Mouse (Mus musculus) forebrain, embryonic 10.5 days (tissue): Measurements from ENCODE around the gene Mrps5. TPM values are rescaled to one million over a fixed set of nuclear protein-coding genes. Genes with fewer than 3 reads are reported as not detected.

Experiments used
- DNase-seq: peaks from one replicate; pipeline ENCODE4 v3.0.0-alpha.2; 2017; ENCODE audit warnings: low spot score; ENCODE audit errors: extremely low spot score
- H3K27ac ChIP-seq: fragments of 300-500 bp; sonication (generic); 2 replicates; pipeline ENCODE4 v1.5.1; 2016; ENCODE audit warnings: mild to moderate bottlenecking
- H3K27me3 ChIP-seq: fragments of 300-500 bp; sonication (generic); 2 replicates; pipeline ENCODE4 v1.6.1; 2016; ENCODE audit warnings: mild to moderate bottlenecking; ENCODE audit not compliant: poor library complexity, severe bottlenecking
- H3K36me3 ChIP-seq: fragments of 300-500 bp; sonication (generic); replicated peaks from 2 replicates; pipeline ENCODE4 v1.6.1; 2016; ENCODE audit warnings: mild to moderate bottlenecking, moderate library complexity
- H3K4me1 ChIP-seq: fragments of 300-500 bp; sonication (generic); 2 replicates; pipeline ENCODE4 v1.6.1; 2016
- H3K4me3 ChIP-seq: fragments of 300-500 bp; sonication (generic); 2 replicates; pipeline ENCODE4 v1.5.1; 2016; ENCODE audit warnings: mild to moderate bottlenecking, moderate library complexity
- H3K9me3 ChIP-seq: fragments of 300-500 bp; sonication (generic); 2 replicates; pipeline ENCODE4 v1.6.1; 2016; ENCODE audit warnings: mild to moderate bottlenecking, moderate library complexity
- whole genome bisulfite sequencing: fragments of 180-500 bp; shearing (Covaris S2); methylation state at CpG from one replicate; pipeline ENCODE4 v1.1.7; 2016; 5-methylcytosine and 5-hydroxymethylcytosine counted together
- polyA plus RNA-seq: library from polyadenylated mRNA; unstranded; fragments of >200 nt; fragmentation: Nextera tagmentation; extraction: Ambion mirVana; gene quantifications from 2 replicates; pipeline ENCODE4 v1.2.1, GENCODE M21; 2016

The Mrps5 gene
- polyA plus RNA-seq, 1 experiment from 2014 or later, result 188 TPM

GRCm38 (mm10) chr2:127627354-127627753, 40.3 kb downstream of the Mrps5 start:
- 56% methylated on average over 6 of the region's 6 CpGs for WGBS
- H3K4me3 ChIP-seq, result no peak overlapping the region
- peaks cover 8% of the 10 kb centered on the region for H3K4me1 ChIP-seq
- H3K9me3 ChIP-seq, result no peaks in the 10 kb centered on the region
- H3K36me3 ChIP-seq, result no peaks in the 10 kb centered on the region
- H3K27me3 ChIP-seq, result no peaks in the 10 kb centered on the region
- peak overlapping the region; percentile 44; the same call in 1 of the 2 replicates for H3K27ac ChIP-seq
- no peak for DNase-seq

DNA sequence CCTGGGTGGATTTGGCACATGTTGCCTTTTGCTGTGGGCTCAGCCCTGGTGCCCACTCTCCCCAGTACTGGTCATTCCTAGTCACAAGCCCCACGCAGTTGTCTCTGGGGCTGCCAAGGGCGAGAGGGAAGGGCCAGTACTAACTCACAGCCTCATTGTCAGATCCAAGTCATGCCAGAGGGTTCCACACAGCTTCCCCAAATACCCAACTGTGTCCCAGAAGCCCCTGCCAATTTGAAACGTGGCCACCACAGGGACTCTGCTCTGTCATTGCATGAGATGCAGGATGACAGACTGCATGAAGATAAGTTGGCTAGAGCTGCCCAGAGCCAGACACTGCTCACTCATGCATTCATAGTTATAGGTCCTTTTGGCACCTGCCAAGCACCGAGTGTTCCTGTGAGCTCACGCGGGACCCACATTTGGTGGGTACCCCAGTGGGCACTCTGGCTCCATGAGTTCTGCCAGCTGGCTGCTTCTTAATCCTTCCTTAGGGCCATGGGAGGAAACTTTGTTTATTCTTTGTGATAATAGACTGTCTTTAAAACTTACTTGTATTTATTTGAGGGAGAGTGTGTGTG, 41.1 kb downstream of the Mrps5 start:
- Histone ChIP-seq H3K4me1 (peaks cover 8% of the 10 kb centered on the region), H3K27ac (no peak overlapping the region), H3K4me3 (no peak overlapping the region), H3K9me3 (no peaks in the 10 kb centered on the region), H3K27me3 (no peaks in the 10 kb centered on the region), H3K36me3 (no peaks in the 10 kb centered on the region)
- 82% methylated on average over 6 of the region's 6 CpGs for WGBS
- DNase-seq, result no peak

DNA sequence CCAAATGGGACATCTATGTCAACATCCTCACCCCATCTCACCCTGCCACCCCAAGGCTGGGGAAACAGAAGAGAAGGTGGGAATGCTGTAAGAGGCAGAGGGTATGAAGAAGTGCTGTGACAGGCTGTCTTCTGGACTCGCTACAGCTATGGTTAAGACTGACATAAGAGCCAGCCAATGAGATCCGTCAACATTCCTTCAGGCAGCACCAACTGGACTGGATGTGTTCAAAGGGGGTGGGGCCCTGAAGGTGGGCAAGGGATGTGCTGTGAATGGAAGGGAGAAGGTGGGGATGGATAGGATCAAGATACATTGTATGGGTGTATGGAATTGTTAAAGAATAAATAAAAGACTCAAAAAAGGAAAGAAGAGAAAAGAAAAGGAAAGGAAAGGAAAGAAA, 45.6 kb downstream of the Mrps5 start:
- H3K4me3 ChIP-seq, result no peak overlapping the region
- H3K9me3 ChIP-seq, result no peaks in the 10 kb centered on the region
- no peak for DNase-seq
- H3K4me1 ChIP-seq, result peaks cover 1% of the 10 kb centered on the region; the same call in 1 of the 2 replicates
- H3K36me3 ChIP-seq, result no peaks in the 10 kb centered on the region
- 67% methylated on average over 2 of the region's 2 CpGs for WGBS
- H3K27ac ChIP-seq, result no peak overlapping the region
- H3K27me3 ChIP-seq, result no peaks in the 10 kb centered on the region

- Histone ChIP-seq H3K36me3 (no peaks in the 10 kb centered on the region), H3K27me3 (no peaks in the 10 kb centered on the region), H3K27ac (no peak overlapping the region), H3K4me1 (no peaks in the 10 kb centered on the region), H3K9me3 (no peaks in the 10 kb centered on the region), H3K4me3 (no peak overlapping the region)
- 75% methylated on average over 6 of the region's 6 CpGs for WGBS
- DNase-seq, result no peak
Observed at GRCm38 (mm10) chr2:127635581-127635980, 48.6 kb downstream of the Mrps5 start.

DNA sequence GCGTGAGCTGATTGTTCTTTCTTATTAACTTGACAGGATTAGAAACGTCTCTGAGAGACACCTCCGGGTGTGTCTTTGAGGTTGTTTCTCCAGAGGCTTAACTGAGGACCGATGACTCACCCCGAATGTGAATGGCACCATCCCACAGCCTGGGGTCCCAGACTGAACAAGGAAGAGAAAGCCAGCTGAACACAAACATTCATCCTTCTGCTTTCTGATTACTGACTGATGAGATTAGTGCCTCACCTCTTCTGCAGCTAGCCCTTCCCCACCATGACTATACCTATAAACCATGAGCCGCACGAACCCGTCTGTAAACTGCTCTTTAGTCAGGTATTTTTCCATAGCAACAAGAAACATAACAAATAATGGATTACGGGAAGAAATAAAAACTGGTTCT, 52.0 kb downstream of the Mrps5 start:
- H3K9me3 ChIP-seq, result no peaks in the 10 kb centered on the region
- 72% methylated on average over 9 of the region's 9 CpGs for WGBS
- no peak for DNase-seq
- H3K27ac ChIP-seq, result no peak overlapping the region
- H3K27me3 ChIP-seq, result no peaks in the 10 kb centered on the region
- H3K4me3 ChIP-seq, result no peak overlapping the region
- no peaks in the 10 kb centered on the region for H3K36me3 ChIP-seq
- peaks cover 5% of the 10 kb centered on the region; the same call in 1 of the 2 replicates for H3K4me1 ChIP-seq

DNA sequence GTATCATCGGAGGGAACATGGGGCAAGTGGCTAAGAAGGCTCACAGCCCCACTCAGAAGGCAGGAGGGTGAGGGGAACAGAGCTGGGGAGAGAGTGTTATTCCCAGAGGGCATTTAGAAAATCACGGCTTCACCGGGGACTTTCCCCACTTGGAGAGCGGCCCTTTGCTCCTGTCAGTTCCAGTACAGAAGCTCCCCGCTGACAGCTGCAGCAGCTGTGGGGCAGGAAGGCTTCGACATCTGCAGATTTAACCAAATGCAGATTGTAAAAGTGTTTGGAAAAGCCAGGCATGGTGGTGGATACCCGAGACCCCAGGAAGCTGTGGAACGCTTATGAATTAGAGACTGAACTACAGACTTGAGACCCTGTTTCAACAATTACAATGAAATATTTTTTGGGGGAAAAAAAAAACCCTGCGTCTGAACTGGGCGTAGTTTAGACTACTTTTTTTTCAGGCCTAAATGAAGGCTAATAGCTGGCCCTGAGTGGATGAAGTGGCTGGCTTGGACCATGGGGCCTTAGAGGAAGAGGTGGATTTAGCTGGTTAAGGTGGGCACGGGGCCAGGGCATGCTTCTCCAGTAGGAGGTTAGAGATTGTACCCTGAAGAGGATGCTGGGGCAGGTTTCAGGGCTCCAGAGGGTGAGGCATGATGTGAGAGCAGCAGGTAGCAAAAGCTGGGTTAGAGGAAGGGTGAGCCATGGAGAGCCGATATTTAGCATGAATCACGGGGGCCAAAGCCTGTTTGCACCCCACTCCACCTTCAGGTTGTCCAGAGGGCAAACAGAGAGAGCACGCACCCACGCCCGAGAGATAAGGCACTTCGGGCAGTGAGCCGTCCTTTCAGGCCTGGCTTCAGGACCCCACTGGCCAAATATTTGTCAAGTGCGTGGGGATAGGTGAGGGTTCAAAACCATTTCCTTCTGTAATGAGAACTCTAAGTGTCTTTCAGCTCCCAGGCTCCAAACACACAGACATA, 57.0 kb downstream of the Mrps5 start:
- no peak for DNase-seq
- H3K27ac ChIP-seq, result no peak overlapping the region
- H3K36me3 ChIP-seq, result no peaks in the 10 kb centered on the region
- peaks cover 5% of the 10 kb centered on the region; the same call in 1 of the 2 replicates for H3K4me1 ChIP-seq
- 73% methylated on average over 19 of the region's 19 CpGs for WGBS
- H3K27me3 ChIP-seq, result no peaks in the 10 kb centered on the region
- H3K9me3 ChIP-seq, result no peaks in the 10 kb centered on the region
- H3K4me3 ChIP-seq, result no peak overlapping the region

- H3K27ac ChIP-seq, result no peak overlapping the region
- peaks cover 6% of the 10 kb centered on the region; the same call in 1 of the 2 replicates for H3K27me3 ChIP-seq
- H3K36me3 ChIP-seq, result no peaks in the 10 kb centered on the region
- H3K4me1 ChIP-seq, result peaks cover 5% of the 10 kb centered on the region; the same call in 1 of the 2 replicates
- DNase-seq, result no peak
- no peaks in the 10 kb centered on the region for H3K9me3 ChIP-seq
- no peak overlapping the region for H3K4me3 ChIP-seq
- 86% methylated on average over 5 of the region's 5 CpGs for WGBS
Observed at GRCm38 (mm10) chr2:127646875-127647274, 59.9 kb downstream of the Mrps5 start.

GRCm38 (mm10) chr2:127648145-127648544, 61.1 kb downstream of the Mrps5 start:
- Histone ChIP-seq H3K4me1 (peaks cover 5% of the 10 kb centered on the region; the same call in 1 of the 2 replicates), H3K36me3 (no peaks in the 10 kb centered on the region), H3K27me3 (peaks cover 19% of the 10 kb centered on the region), H3K9me3 (no peaks in the 10 kb centered on the region), H3K27ac (no peak overlapping the region), H3K4me3 (no peak overlapping the region)
- 91% methylated on average over 6 of the region's 6 CpGs for WGBS
- DNase-seq, result no peak

GRCm38 (mm10) chr2:127649921-127650320, 62.9 kb downstream of the Mrps5 start:
- Histone ChIP-seq H3K27me3 (peaks cover 36% of the 10 kb centered on the region), H3K4me3 (no peak overlapping the region), H3K9me3 (no peaks in the 10 kb centered on the region), H3K36me3 (no peaks in the 10 kb centered on the region), H3K27ac (no peak overlapping the region), H3K4me1 (no peaks in the 10 kb centered on the region)
- 79% methylated on average over 5 of the region's 5 CpGs for WGBS
- no peak for DNase-seq

DNA sequence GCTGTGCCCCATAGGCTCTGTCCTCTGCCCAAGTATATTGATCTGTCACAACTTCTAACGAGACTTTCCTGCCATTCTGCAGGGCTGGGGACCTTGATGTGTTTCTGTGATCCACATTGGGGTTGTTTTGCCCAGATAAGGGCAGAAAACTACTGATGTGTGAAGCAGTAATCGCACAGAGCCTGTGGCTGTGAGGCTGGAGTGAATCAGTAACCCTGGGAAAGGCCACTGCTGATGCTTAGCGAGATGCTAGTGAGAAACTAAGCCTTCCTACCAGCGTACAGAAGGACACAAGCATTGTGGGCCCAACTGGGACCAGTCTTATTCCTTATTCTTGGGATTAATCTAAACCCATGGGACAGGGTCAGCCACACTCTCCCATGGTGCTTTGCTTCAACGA, 64.6 kb downstream of the Mrps5 start:
- no peak for DNase-seq
- Histone ChIP-seq H3K4me3 (no peak overlapping the region), H3K36me3 (no peaks in the 10 kb centered on the region), H3K27ac (no peak overlapping the region), H3K27me3 (peaks cover 53% of the 10 kb centered on the region), H3K9me3 (no peaks in the 10 kb centered on the region), H3K4me1 (peaks cover 14% of the 10 kb centered on the region)
- 74% methylated on average over 5 of the region's 5 CpGs for WGBS

GRCm38 (mm10) chr2:127652335-127652734, 65.3 kb downstream of the Mrps5 start:
- peaks cover 61% of the 10 kb centered on the region for H3K27me3 ChIP-seq
- DNase-seq, result no peak
- no peak overlapping the region for H3K27ac ChIP-seq
- H3K4me1 ChIP-seq, result peaks cover 15% of the 10 kb centered on the region
- no peaks in the 10 kb centered on the region for H3K9me3 ChIP-seq
- no peaks in the 10 kb centered on the region for H3K36me3 ChIP-seq
- H3K4me3 ChIP-seq, result no peak overlapping the region

- peaks cover 65% of the 10 kb centered on the region for H3K27me3 ChIP-seq
- no peaks in the 10 kb centered on the region for H3K9me3 ChIP-seq
- no peak for DNase-seq
- H3K4me1 ChIP-seq, result peaks cover 15% of the 10 kb centered on the region
- H3K27ac ChIP-seq, result no peak overlapping the region
- 81% methylated on average over 2 of the region's 2 CpGs for WGBS
- no peak overlapping the region for H3K4me3 ChIP-seq
- no peaks in the 10 kb centered on the region for H3K36me3 ChIP-seq
Observed at GRCm38 (mm10) chr2:127652805-127653204, 65.8 kb downstream of the Mrps5 start.

DNA sequence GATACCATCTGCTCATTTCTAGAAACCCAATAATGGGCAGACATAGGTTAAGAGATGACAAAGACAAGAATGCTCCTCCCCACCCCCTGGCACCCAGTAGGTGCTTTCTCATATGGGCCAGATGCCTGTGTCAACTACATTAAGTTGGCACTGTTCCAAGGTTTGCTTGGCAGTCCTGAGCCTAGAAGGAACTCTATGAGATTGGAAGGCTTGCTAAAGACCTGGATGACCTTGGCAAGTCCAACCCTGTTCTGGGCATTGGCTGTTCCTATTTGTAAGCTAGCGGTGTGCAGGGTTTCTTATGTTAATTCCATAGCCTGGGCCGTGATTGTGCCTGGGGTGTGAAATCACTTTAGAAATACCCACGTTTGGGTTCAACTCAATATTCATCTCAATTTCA, 67.8 kb downstream of the Mrps5 start:
- Histone ChIP-seq H3K27ac (no peak overlapping the region), H3K4me3 (no peak overlapping the region), H3K4me1 (peaks cover 15% of the 10 kb centered on the region), H3K36me3 (no peaks in the 10 kb centered on the region), H3K9me3 (no peaks in the 10 kb centered on the region), H3K27me3 (peaks cover 78% of the 10 kb centered on the region)
- WGBS, result 66% methylated on average over 3 of the region's 3 CpGs
- no peak for DNase-seq
